Mouse (Mus musculus): Measurements from ENCODE around the gene Npas4. TPM values are rescaled to one million over a fixed set of nuclear protein-coding genes. Genes with fewer than 3 reads are reported as not detected.

Gene Npas4
- total and polyA plus RNA-seq, 2 experiments from 2014 or later = 0.43 to 5.9 TPM

GRCm38 (mm10) chr19:4945540-4945939 lies 44.6 kb downstream of the Npas4 start:
- 44% methylated on average over 6 of the region's 6 CpGs for WGBS
- Histone ChIP-seq H3K27ac (ENCODE audit: low read depth, low read length) (no peak overlapping the region), H3K4me3 (ENCODE audit: low read depth, low read length) (no peak overlapping the region), H3K4me1 (ENCODE audit: insufficient read depth, low read length) (peaks cover 6% of the 10 kb centered on the region; the same call in 1 of the 2 replicates), H3K4me2 (ENCODE audit: low read depth, low read length, poor library complexity, severe bottlenecking) (no peak overlapping the region), H3K9me3 (ENCODE audit: low read length) (no peaks in the 10 kb centered on the region), H3K9ac (replicated peaks; ENCODE audit: low read length, poor library complexity, severe bottlenecking) (no peak overlapping the region), H3K36me3 (ENCODE audit: insufficient read depth, low read length) (no peaks in the 10 kb centered on the region), H3K27me3 (ENCODE audit: insufficient read depth, low read length) (no peaks in the 10 kb centered on the region)
- ATAC-seq (ENCODE audit: low FRiP score) = no peak
- no peak for TF ChIP-seq CTCF (IDR thresholded peaks at IDR 0.05)
- no peak for DNase-seq (ENCODE audit: low spot score)

GRCm38 (mm10) chr19:4943253-4943588 lies 46.9 kb downstream of the Npas4 start:
- Histone ChIP-seq H3K27me3 (ENCODE audit: insufficient read depth, low read length) (no peaks in the 10 kb centered on the region), H3K9me3 (ENCODE audit: low read length) (no peaks in the 10 kb centered on the region), H3K4me1 (ENCODE audit: insufficient read depth, low read length) (peaks cover 6% of the 10 kb centered on the region; the same call in 1 of the 2 replicates), H3K27ac (ENCODE audit: low read depth, low read length) (peak overlapping the region; percentile 83), H3K9ac (replicated peaks; ENCODE audit: low read length, poor library complexity, severe bottlenecking) (peak overlapping the region; percentile 78), H3K4me3 (ENCODE audit: low read depth, low read length) (peak overlapping the region; percentile 61), H3K4me2 (ENCODE audit: low read depth, low read length, poor library complexity, severe bottlenecking) (peak overlapping the region; percentile 60), H3K36me3 (ENCODE audit: insufficient read depth, low read length) (0 out of 2 replicates have a peak, but pooled peaks cover 2% of the 10 kb centered on the region)
- 4% methylated on average over 13 of the region's 13 CpGs for WGBS
- ATAC-seq (ENCODE audit: low FRiP score) (no peak; the same call in 1 of the 2 replicates), DNase-seq (ENCODE audit: low spot score) (no peak)
- TF ChIP-seq CTCF (IDR thresholded peaks at IDR 0.05) = no peak

DNA sequence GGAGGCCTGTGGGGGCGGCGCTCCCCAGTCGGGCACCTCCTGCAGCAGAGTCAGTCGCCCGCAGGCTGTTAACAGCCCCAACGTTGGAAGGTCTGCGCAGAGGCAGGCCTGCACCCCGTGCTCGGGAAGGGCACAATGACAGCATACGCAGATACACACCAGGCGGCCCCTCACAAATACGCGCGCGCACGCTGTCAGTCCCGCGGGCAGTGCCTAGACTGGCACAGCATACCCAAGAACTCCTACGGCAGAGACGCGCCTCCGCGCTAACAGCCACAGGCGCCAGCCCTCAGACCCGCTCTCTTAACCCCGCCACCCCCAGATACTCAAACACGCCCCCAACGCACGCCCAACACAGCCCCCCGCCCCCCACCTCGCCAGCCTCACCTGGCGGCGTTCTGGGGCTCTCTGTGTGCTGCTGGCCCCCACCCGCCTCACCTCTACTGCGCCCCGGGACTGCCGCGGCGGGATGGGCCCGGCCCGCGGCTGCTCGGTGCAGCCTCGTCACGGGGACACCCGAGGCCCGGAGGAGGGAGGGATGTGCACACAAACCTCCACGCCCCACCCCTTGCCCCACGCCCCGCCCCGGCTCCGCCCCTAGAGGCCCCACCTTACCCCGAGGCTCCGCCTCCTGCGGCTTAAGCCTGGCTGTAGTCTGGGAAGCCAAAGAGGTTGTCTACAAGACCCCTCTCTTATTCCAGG lies 47.4 kb downstream of the Npas4 start, which contains the start of gene Peli3:
Gene Peli3, minus strand, starts transcription at position 577 of the 702 bp plus-strand sequence.
- H3K36me3 ChIP-seq (ENCODE audit: insufficient read depth, low read length) = peaks cover 5% of the 10 kb centered on the region; the same call in 1 of the 2 replicates
- ATAC-seq (ENCODE audit: low FRiP score) = peak; percentile 93
- peak within 1 kb of the TSS; percentile 83 for H3K27ac ChIP-seq (ENCODE audit: low read depth, low read length)
- H3K9ac ChIP-seq (replicated peaks; ENCODE audit: low read length, poor library complexity, severe bottlenecking) = peak within 1 kb of the TSS; percentile 78
- H3K27me3 ChIP-seq (ENCODE audit: insufficient read depth, low read length) = no peaks in the 10 kb centered on the region
- TF ChIP-seq CTCF (IDR thresholded peaks at IDR 0.05) = no peak
- H3K9me3 ChIP-seq (ENCODE audit: low read length) = no peaks in the 10 kb centered on the region
- peaks cover 6% of the 10 kb centered on the region; the same call in 1 of the 2 replicates for H3K4me1 ChIP-seq (ENCODE audit: insufficient read depth, low read length)
- peak; percentile 88 for DNase-seq (ENCODE audit: low spot score)
- H3K4me3 ChIP-seq (ENCODE audit: low read depth, low read length) = peak within 1 kb of the TSS; percentile 61
- WGBS = 0% methylated on average over 45 of the region's 55 CpGs
- H3K4me2 ChIP-seq (ENCODE audit: low read depth, low read length, poor library complexity, severe bottlenecking) = peak within 1 kb of the TSS; percentile 60

- no peak for TF ChIP-seq CTCF (IDR thresholded peaks at IDR 0.05)
- Histone ChIP-seq H3K9ac (replicated peaks; ENCODE audit: low read length, poor library complexity, severe bottlenecking) (no peak overlapping the region), H3K36me3 (ENCODE audit: insufficient read depth, low read length) (peaks cover 34% of the 10 kb centered on the region), H3K4me2 (ENCODE audit: low read depth, low read length, poor library complexity, severe bottlenecking) (no peak overlapping the region), H3K27ac (ENCODE audit: low read depth, low read length) (no peak overlapping the region), H3K9me3 (ENCODE audit: low read length) (no peaks in the 10 kb centered on the region), H3K27me3 (ENCODE audit: insufficient read depth, low read length) (no peaks in the 10 kb centered on the region), H3K4me1 (ENCODE audit: insufficient read depth, low read length) (peaks cover 6% of the 10 kb centered on the region; the same call in 1 of the 2 replicates), H3K4me3 (ENCODE audit: low read depth, low read length) (no peak overlapping the region)
- 87% methylated on average over 17 of the region's 17 CpGs for WGBS
- no peak for DNase-seq (ENCODE audit: low spot score)
- ATAC-seq (ENCODE audit: low FRiP score) = no peak
Measured at GRCm38 (mm10) chr19:4937444-4938310, 52.4 kb downstream of the Npas4 start.

- H3K4me3 ChIP-seq (ENCODE audit: low read depth, low read length) = no peak overlapping the region
- no peak overlapping the region for H3K4me2 ChIP-seq (ENCODE audit: low read depth, low read length, poor library complexity, severe bottlenecking)
- no peak for TF ChIP-seq CTCF (IDR thresholded peaks at IDR 0.05)
- peaks cover 5% of the 10 kb centered on the region; the same call in 1 of the 2 replicates for H3K4me1 ChIP-seq (ENCODE audit: insufficient read depth, low read length)
- H3K27me3 ChIP-seq (ENCODE audit: insufficient read depth, low read length) = no peaks in the 10 kb centered on the region
- H3K36me3 ChIP-seq (ENCODE audit: insufficient read depth, low read length) = peaks cover 41% of the 10 kb centered on the region
- H3K9ac ChIP-seq (replicated peaks; ENCODE audit: low read length, poor library complexity, severe bottlenecking) = no peak overlapping the region
- ATAC-seq (ENCODE audit: low FRiP score) (no peak), DNase-seq (ENCODE audit: low spot score) (no peak)
- no peak overlapping the region for H3K27ac ChIP-seq (ENCODE audit: low read depth, low read length)
- no peaks in the 10 kb centered on the region for H3K9me3 ChIP-seq (ENCODE audit: low read length)
- 92% methylated on average over 2 of the region's 2 CpGs for WGBS
Measured at GRCm38 (mm10) chr19:4936896-4937295, 53.2 kb downstream of the Npas4 start.

Other genes with a start within 250 kb of the Npas4 start
- gene Rbm4b, start 233.8 kb downstream of the Npas4 start, total RNA-seq (2014; rRNA removed) = 63.2 and 89.1 TPM in 2 replicates
- 88.6 and 89.7 TPM in 2 replicates for gene Rbm4b, start 233.8 kb downstream of the Npas4 start, polyA plus RNA-seq (2015; fragmentation: Nextera tagmentation; extraction: Ambion mirVana)
- gene Rbm4, start 196.4 kb downstream of the Npas4 start, total RNA-seq (2014; rRNA removed) = 90.5 and 97.4 TPM in 2 replicates
- gene Rbm4, start 196.4 kb downstream of the Npas4 start, polyA plus RNA-seq (2015; fragmentation: Nextera tagmentation; extraction: Ambion mirVana) = 39.0 and 40.0 TPM in 2 replicates
- gene Gm21992, start 178.7 kb downstream of the Npas4 start, total RNA-seq (2014; rRNA removed) = 8.1 and 22.3 TPM in 2 replicates
- gene Gm21992, start 178.7 kb downstream of the Npas4 start, polyA plus RNA-seq (2015; fragmentation: Nextera tagmentation; extraction: Ambion mirVana) = 12.6 and 17.9 TPM in 2 replicates
- 41.5 and 43.8 TPM in 2 replicates for gene Rbm14, start 178.7 kb downstream of the Npas4 start, total RNA-seq (2014; rRNA removed)
- gene Rbm14, start 178.7 kb downstream of the Npas4 start, polyA plus RNA-seq (2015; fragmentation: Nextera tagmentation; extraction: Ambion mirVana) = 37.9 and 38.4 TPM in 2 replicates
- gene Ccs, start 151.0 kb downstream of the Npas4 start, total RNA-seq (2014; rRNA removed) = 19.9 and 20.0 TPM in 2 replicates
- 40.1 and 42.6 TPM in 2 replicates for gene Ccs, start 151.0 kb downstream of the Npas4 start, polyA plus RNA-seq (2015; fragmentation: Nextera tagmentation; extraction: Ambion mirVana)
- 0.38 and 1.0 TPM in 2 replicates for gene Ccdc87, start 150.9 kb downstream of the Npas4 start, total RNA-seq (2014; rRNA removed)
- 1.1 and 1.2 TPM in 2 replicates for gene Ccdc87, start 150.9 kb downstream of the Npas4 start, polyA plus RNA-seq (2015; fragmentation: Nextera tagmentation; extraction: Ambion mirVana)
- 117 and 125 TPM in 2 replicates for gene Ctsf, start 135.2 kb downstream of the Npas4 start, total RNA-seq (2014; rRNA removed)
- 82.5 and 91.1 TPM in 2 replicates for gene Ctsf, start 135.2 kb downstream of the Npas4 start, polyA plus RNA-seq (2015; fragmentation: Nextera tagmentation; extraction: Ambion mirVana)
- gene Actn3, start 112.4 kb downstream of the Npas4 start, total RNA-seq (2014; rRNA removed) = 4.5 and 5.3 TPM in 2 replicates
- 3.8 and 4.4 TPM in 2 replicates for gene Actn3, start 112.4 kb downstream of the Npas4 start, polyA plus RNA-seq (2015; fragmentation: Nextera tagmentation; extraction: Ambion mirVana)
- gene Zdhhc24, start 111.6 kb downstream of the Npas4 start, total RNA-seq (2014; rRNA removed) = 24.0 and 29.8 TPM in 2 replicates
- 17.2 and 18.1 TPM in 2 replicates for gene Zdhhc24, start 111.6 kb downstream of the Npas4 start, polyA plus RNA-seq (2015; fragmentation: Nextera tagmentation; extraction: Ambion mirVana)
- 31.8 and 40.6 TPM in 2 replicates for gene Bbs1, start 83.7 kb downstream of the Npas4 start, total RNA-seq (2014; rRNA removed)
- gene Bbs1, start 83.7 kb downstream of the Npas4 start, polyA plus RNA-seq (2015; fragmentation: Nextera tagmentation; extraction: Ambion mirVana) = 9.0 and 10.2 TPM in 2 replicates
- gene Dpp3, start 62.0 kb downstream of the Npas4 start, total RNA-seq (2014; rRNA removed) = 84.6 and 94.7 TPM in 2 replicates
- 87.7 and 96.3 TPM in 2 replicates for gene Dpp3, start 62.0 kb downstream of the Npas4 start, polyA plus RNA-seq (2015; fragmentation: Nextera tagmentation; extraction: Ambion mirVana)
- 10.9 and 24.4 TPM in 2 replicates for gene Peli3, start 47.2 kb downstream of the Npas4 start, total RNA-seq (2014; rRNA removed)
- gene Peli3, start 47.2 kb downstream of the Npas4 start, polyA plus RNA-seq (2015; fragmentation: Nextera tagmentation; extraction: Ambion mirVana) = 8.4 and 8.6 TPM in 2 replicates
- 88.2 and 93.1 TPM in 2 replicates for gene Mrpl11, start 28.2 kb downstream of the Npas4 start, total RNA-seq (2014; rRNA removed)
- gene Mrpl11, start 28.2 kb downstream of the Npas4 start, polyA plus RNA-seq (2015; fragmentation: Nextera tagmentation; extraction: Ambion mirVana) = 141 and 145 TPM in 2 replicates
- 21.4 and 30.2 TPM in 2 replicates for gene Slc29a2, start 33.5 kb upstream of the Npas4 start, total RNA-seq (2014; rRNA removed)
- 19.1 and 21.1 TPM in 2 replicates for gene Slc29a2, start 33.5 kb upstream of the Npas4 start, polyA plus RNA-seq (2015; fragmentation: Nextera tagmentation; extraction: Ambion mirVana)
- gene B4gat1, start 48.5 kb upstream of the Npas4 start, total RNA-seq (2014; rRNA removed) = 136 and 143 TPM in 2 replicates
- 172 and 177 TPM in 2 replicates for gene B4gat1, start 48.5 kb upstream of the Npas4 start, polyA plus RNA-seq (2015; fragmentation: Nextera tagmentation; extraction: Ambion mirVana)
- 3.8 and 12.5 TPM in 2 replicates for gene AC124502.3, start 48.6 kb upstream of the Npas4 start, total RNA-seq (2014; rRNA removed)
- 2.2 and 3.7 TPM in 2 replicates for gene AC124502.3, start 48.6 kb upstream of the Npas4 start, polyA plus RNA-seq (2015; fragmentation: Nextera tagmentation; extraction: Ambion mirVana)
- gene Brms1, start 51.0 kb upstream of the Npas4 start, total RNA-seq (2014; rRNA removed) = 2.1 TPM in 1 of 2 replicates, not detected in the other
- 14.3 and 15.3 TPM in 2 replicates for gene Brms1, start 51.0 kb upstream of the Npas4 start, polyA plus RNA-seq (2015; fragmentation: Nextera tagmentation; extraction: Ambion mirVana)
- gene Rin1, start 60.2 kb upstream of the Npas4 start, total RNA-seq (2014; rRNA removed) = 4.0 and 4.3 TPM in 2 replicates
- gene Rin1, start 60.2 kb upstream of the Npas4 start, polyA plus RNA-seq (2015; fragmentation: Nextera tagmentation; extraction: Ambion mirVana) = 0.76 and 0.96 TPM in 2 replicates
- 22.0 and 23.3 TPM in 2 replicates for gene Cd248, start 77.8 kb upstream of the Npas4 start, total RNA-seq (2014; rRNA removed)
- 15.7 and 18.3 TPM in 2 replicates for gene Cd248, start 77.8 kb upstream of the Npas4 start, polyA plus RNA-seq (2015; fragmentation: Nextera tagmentation; extraction: Ambion mirVana)
- gene Tmem151a, start 95.2 kb upstream of the Npas4 start, total RNA-seq (2014; rRNA removed) = 54.0 and 64.0 TPM in 2 replicates
- 64.2 and 72.0 TPM in 2 replicates for gene Tmem151a, start 95.2 kb upstream of the Npas4 start, polyA plus RNA-seq (2015; fragmentation: Nextera tagmentation; extraction: Ambion mirVana)
- gene Yif1a, start 98.2 kb upstream of the Npas4 start, total RNA-seq (2014; rRNA removed) = 40.4 and 53.9 TPM in 2 replicates
- gene Yif1a, start 98.2 kb upstream of the Npas4 start, polyA plus RNA-seq (2015; fragmentation: Nextera tagmentation; extraction: Ambion mirVana) = 38.8 and 49.9 TPM in 2 replicates
- 677 and 753 TPM in 2 replicates for gene Cnih2, start 108.2 kb upstream of the Npas4 start, total RNA-seq (2014; rRNA removed)
- gene Cnih2, start 108.2 kb upstream of the Npas4 start, polyA plus RNA-seq (2015; fragmentation: Nextera tagmentation; extraction: Ambion mirVana) = 547 and 553 TPM in 2 replicates
- 192 and 242 TPM in 2 replicates for gene Rab1b, start 116.8 kb upstream of the Npas4 start, total RNA-seq (2014; rRNA removed)
- gene Rab1b, start 116.8 kb upstream of the Npas4 start, polyA plus RNA-seq (2015; fragmentation: Nextera tagmentation; extraction: Ambion mirVana) = 204 and 227 TPM in 2 replicates
- 187 and 201 TPM in 2 replicates for gene Klc2, start 128.2 kb upstream of the Npas4 start, total RNA-seq (2014; rRNA removed)
- gene Klc2, start 128.2 kb upstream of the Npas4 start, polyA plus RNA-seq (2015; fragmentation: Nextera tagmentation; extraction: Ambion mirVana) = 65.7 and 67.9 TPM in 2 replicates

All from midbrain, postnatal 0 days (tissue).